Mouse (Mus musculus): ENCODE measurements around the gene Slc12a3.

Slc12a3 gene

GRCm38 (mm10) chr8:94328932-94329728 is at the start of gene Slc12a3:
Gene Slc12a3, plus strand, starts transcription at chr8:94329201.
- DNase-seq (ENCODE audit: low spot score): no peak

- DNase-seq (ENCODE audit: low spot score): no peak
These were observed 48.9 kb upstream of the Slc12a3 start for GRCm38 (mm10) chr8:94280001-94280613.

- no peak for DNase-seq (ENCODE audit: low spot score)
These were observed 46.5 kb upstream of the Slc12a3 start for GRCm38 (mm10) chr8:94282453-94282985.

GRCm38 (mm10) chr8:94284204-94284603 is 44.8 kb upstream of the Slc12a3 start:
- no peak for DNase-seq (ENCODE audit: low spot score)

GRCm38 (mm10) chr8:94290606-94291005 is 38.4 kb upstream of the Slc12a3 start:
- DNase-seq (ENCODE audit: low spot score): no peak

- DNase-seq (ENCODE audit: low spot score): no peak
These were observed 36.9 kb upstream of the Slc12a3 start for GRCm38 (mm10) chr8:94292072-94292471.

- DNase-seq (ENCODE audit: low spot score): no peak
These were observed 36.4 kb upstream of the Slc12a3 start for GRCm38 (mm10) chr8:94292626-94293025.

GRCm38 (mm10) chr8:94295687-94296086 is 33.3 kb upstream of the Slc12a3 start:
- DNase-seq (ENCODE audit: low spot score): no peak

GRCm38 (mm10) chr8:94296312-94296991 is 32.5 kb upstream of the Slc12a3 start:
- DNase-seq (ENCODE audit: low spot score): no peak

GRCm38 (mm10) chr8:94297101-94297500 is 31.9 kb upstream of the Slc12a3 start:
- no peak for DNase-seq (ENCODE audit: low spot score)

GRCm38 (mm10) chr8:94300809-94301208 is 28.2 kb upstream of the Slc12a3 start:
- no peak for DNase-seq (ENCODE audit: low spot score)

- no peak for DNase-seq (ENCODE audit: low spot score)
These were observed 24.6 kb upstream of the Slc12a3 start for GRCm38 (mm10) chr8:94304412-94304811.

- DNase-seq (ENCODE audit: low spot score): no peak
These were observed 21.9 kb upstream of the Slc12a3 start for GRCm38 (mm10) chr8:94306989-94307513.

GRCm38 (mm10) chr8:94307652-94308051 is 21.3 kb upstream of the Slc12a3 start:
- DNase-seq (ENCODE audit: low spot score): no peak

GRCm38 (mm10) chr8:94314069-94314468 is 14.9 kb upstream of the Slc12a3 start:
- no peak for DNase-seq (ENCODE audit: low spot score)

GRCm38 (mm10) chr8:94317249-94317648 is 11.8 kb upstream of the Slc12a3 start:
- DNase-seq (ENCODE audit: low spot score): no peak

GRCm38 (mm10) chr8:94317691-94318090 is 11.3 kb upstream of the Slc12a3 start:
- no peak for DNase-seq (ENCODE audit: low spot score)

- no peak for DNase-seq (ENCODE audit: low spot score)
These were observed 9.0 kb upstream of the Slc12a3 start for GRCm38 (mm10) chr8:94320036-94320435.

GRCm38 (mm10) chr8:94322083-94322482 is 6.9 kb upstream of the Slc12a3 start:
- DNase-seq (ENCODE audit: low spot score): no peak

- no peak for DNase-seq (ENCODE audit: low spot score)
These were observed 6.0 kb upstream of the Slc12a3 start for GRCm38 (mm10) chr8:94323041-94323440.

- DNase-seq (ENCODE audit: low spot score): no peak
These were observed 4.9 kb upstream of the Slc12a3 start for GRCm38 (mm10) chr8:94324071-94324470.

GRCm38 (mm10) chr8:94326016-94326415 is 3.0 kb upstream of the Slc12a3 start:
- no peak for DNase-seq (ENCODE audit: low spot score)

Measured in ovary, postnatal 14 days (tissue).